Mouse (Mus musculus) forelimb bud, embryonic 11.5 days (tissue): ENCODE data around the gene Cdca8.
"Not testable (repeated sequence)": the region's sequence is repeated elsewhere in the genome, so short reads cannot be mapped to it uniquely, and the experiment has no call there.

Experiments
- DNase-seq: peaks from one replicate; pipeline ENCODE4 v3.0.0-alpha.2; 2012; ENCODE audit warnings: low read depth, low spot score

Gene Cdca8

GRCm38 (mm10) chr4:124939211-124939610, at the start of gene Cdca8:
TSS of gene Cdca8 (minus strand) at chr4:124939311.
- not testable (repeated sequence) for DNase-seq

- DNase-seq = no peak
Measured at GRCm38 (mm10) chr4:124988382-124988781, 49.3 kb upstream of the Cdca8 start.

DNA sequence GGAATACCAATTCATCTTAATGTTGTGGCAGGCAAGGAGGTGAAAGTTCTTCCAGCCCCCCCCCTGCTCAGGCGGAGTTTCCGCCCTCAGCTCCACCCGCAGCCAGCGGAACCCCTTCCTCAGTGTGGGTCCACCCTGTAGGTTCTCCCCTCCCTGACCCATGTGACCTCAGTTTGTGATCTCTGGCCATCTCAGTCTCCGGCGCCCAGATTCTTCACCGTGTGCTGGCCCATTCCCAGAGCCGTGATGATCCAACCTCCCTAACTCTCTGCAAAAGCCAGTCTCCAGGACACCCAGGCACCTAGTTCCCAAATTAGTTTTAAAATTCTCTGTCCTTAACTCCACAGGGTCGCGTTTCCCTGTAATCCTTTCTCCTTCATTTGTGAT, 48.6 kb upstream of the Cdca8 start:
- no peak for DNase-seq

DNA sequence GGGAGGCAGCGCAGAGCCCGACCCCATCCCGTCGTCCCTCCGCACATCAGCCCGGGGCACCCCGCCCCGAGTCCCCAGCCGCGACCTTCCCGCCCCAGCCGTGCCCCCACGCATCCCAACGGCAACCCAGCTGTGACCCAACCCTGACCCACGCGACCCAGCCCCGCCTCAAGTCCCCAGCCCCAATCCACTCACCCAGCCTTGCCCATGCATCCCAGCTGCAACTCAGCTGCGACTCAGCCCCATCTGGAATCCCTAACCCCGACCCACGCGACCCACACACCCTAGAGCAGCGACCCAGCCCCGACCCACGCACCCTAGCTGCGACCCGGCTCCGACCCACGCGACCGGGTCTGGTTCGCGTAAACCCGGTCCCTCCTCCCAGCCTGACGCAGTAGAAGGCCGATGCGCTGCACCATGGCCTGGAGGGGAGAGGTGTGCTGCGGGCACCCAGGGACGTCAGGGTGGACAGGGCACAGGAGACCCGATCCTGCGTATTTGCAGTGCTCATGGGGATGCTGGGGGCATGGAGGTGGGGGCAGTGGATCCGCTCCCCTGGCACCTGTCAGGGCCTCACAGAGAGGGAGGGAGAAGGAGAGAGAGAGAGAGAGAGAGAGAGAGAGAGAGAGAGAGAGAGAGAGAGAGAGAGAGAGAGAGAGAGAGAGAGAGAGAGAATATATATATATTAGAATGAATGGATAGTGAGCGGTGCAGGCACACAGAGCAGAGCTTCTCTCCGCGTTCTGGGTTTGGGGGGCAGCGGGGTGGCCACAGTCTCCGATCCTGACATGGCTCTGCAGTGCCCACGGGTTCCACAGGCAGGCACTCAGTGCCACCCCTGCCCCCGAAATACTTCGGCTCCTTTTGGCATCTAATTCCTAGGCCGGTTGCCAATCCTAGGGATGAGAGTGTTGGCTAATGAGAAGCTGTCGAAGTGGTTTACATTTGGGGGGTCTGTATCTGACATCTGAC, 47.9 kb upstream of the Cdca8 start:
- no peak for DNase-seq

GRCm38 (mm10) chr4:124985671-124986602, 46.8 kb upstream of the Cdca8 start, which contains the start of gene Rspo1:
TSS of gene Rspo1 (plus strand) at chr4:124986430.
- DNase-seq = no peak

GRCm38 (mm10) chr4:124984871-124985670, 46.0 kb upstream of the Cdca8 start:
- DNase-seq = no peak

- DNase-seq = no peak
Measured at GRCm38 (mm10) chr4:124983893-124984526, 44.9 kb upstream of the Cdca8 start.

DNA sequence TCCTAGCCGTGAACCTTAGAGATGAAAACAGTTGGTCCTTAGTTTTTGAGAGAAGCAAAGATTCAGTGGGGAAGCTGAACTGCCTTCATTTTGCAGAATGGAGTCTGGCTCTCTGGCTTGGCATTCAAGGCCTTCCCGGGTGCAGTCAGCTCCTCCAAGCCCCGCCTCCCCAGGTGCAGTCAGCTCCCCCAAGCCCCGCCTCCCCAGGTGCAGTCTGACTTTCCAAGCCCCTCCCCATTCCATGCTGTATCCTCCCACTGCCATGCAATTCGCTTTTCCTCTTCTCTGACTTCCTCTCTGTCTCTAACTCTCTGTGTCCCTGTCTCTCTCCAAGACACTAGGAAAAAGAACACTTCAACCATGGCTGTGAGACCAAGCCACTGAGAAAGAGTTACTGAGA, 39.1 kb upstream of the Cdca8 start:
- DNase-seq = no peak

DNA sequence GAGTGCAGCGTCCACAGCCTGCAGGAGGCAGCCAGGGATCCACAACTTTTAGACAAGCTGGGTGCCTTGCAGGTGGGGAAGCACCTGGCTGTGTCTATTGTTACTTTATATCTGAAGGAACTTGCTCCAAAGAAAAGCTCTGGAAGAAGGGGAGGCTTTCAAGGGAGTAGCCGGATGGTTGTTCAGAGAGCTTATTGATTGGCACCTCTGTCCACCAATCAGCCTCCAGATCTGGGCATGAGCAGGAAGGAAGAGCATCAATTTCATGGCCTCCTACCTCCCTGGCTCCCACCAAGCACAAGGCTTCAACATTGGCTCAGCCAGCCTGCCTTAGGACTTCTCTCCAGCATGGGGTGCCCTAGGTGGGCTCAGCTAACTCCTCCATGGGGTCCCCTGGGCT, 34.2 kb upstream of the Cdca8 start:
- no peak for DNase-seq

DNA sequence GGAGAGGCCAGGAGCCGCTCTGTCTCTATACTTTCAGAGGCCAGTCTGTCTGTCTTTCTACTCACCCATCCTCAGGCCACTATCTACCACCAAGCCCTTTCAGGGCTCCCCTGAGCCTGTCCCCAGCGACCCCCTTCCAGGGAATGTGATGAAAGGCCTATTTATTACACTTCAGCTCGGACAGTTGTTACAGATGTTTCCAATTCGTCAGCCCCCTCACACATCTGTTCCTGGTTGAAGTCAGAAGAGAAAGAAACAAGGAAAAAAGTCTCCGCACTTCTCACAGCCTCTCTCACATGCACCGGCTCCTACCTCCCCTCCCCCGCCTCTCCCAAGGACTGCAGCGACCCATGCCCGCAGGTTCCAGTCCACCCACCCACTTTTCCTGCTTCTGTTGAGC, 33.2 kb upstream of the Cdca8 start:
- DNase-seq = peak; percentile 79

DNA sequence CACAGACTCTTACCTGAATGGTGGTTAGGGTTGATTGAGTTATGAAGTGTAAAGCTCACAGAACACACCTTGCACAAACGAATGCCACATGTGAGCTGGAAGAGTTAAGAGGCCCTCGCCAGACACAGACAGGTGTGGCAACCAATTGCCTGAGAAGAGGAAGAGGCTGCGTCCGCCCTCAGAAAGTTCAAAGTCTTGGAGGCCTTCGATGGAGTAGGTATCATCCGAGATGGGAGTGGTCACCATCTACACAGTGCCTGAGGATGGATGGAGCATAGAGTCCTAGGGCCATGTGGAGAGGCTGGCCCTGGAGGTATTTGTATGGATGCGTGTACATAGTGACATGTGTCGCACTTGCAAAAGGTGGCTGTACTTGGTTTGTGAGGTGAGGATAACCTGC, 32.0 kb upstream of the Cdca8 start:
- no peak for DNase-seq

GRCm38 (mm10) chr4:124970677-124971076, 31.6 kb upstream of the Cdca8 start:
- DNase-seq = no peak

DNA sequence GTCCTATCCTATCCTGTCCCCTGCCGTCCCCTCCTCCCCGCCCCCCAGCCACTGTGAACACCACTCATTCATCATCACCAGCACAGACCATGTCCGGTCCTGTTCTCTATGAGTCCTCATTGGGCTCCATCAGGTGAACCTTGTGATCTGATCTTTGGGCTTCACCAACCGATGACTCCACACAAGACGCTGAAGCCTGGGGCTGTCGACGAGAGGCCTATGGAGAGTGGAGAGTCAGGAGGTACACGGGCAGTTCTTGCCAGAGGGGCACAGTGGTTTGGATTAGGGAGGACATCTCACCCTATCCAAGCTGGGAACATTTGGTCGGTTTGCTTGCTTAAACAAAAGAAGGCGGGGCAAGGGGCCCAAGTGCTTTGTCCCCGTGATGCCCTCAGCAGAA, 31.1 kb upstream of the Cdca8 start:
- no peak for DNase-seq

DNA sequence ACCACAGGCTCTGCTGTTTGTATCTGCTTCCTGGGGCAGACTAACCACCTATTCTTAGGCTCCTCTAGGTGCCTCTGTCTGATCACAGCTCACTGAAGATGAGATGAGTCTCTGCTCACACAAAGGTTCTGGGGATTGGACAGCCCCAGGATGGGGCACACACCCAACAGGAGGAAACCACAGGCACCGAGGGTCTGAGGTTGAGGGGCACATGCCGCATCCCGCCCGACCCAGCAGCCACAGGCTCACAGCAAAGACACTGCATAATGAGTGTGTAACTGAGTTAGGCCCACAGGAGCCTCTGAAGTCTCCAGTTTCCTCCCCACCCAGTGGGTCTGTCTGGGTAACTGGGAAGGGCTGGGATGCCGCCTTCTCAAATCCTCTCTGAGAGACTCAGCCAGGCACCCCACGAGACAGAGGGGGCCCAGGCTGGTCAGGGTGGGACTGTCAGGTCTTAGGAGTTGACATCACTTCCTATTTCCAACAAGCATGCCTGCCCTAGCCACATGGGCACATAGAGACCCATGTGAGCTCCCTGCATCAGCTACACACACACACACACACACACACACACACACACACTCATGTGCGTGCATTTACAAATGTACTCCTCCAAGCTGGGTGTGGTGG, 30.2 kb upstream of the Cdca8 start:
- no peak for DNase-seq

DNA sequence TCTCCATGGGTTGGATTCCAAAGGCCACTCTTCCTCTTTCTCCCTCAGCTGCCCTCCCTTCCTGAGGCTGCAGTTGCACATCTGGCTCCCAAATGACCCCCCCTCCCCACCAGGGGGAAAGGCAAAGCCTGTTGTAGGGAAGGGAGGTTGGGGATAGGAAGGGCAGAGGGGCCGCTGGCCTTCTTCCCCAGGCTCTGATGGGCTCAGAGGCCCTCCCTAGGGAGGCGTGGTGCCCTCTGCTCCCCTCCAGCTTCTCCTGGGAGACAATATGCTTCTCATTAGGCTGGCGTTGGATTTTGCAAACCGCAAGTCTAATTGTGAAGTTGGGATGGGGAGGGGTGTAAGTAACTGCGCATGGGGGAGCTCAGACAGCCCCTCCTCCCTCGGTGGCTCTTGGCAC, 29.6 kb upstream of the Cdca8 start:
- no peak for DNase-seq

DNA sequence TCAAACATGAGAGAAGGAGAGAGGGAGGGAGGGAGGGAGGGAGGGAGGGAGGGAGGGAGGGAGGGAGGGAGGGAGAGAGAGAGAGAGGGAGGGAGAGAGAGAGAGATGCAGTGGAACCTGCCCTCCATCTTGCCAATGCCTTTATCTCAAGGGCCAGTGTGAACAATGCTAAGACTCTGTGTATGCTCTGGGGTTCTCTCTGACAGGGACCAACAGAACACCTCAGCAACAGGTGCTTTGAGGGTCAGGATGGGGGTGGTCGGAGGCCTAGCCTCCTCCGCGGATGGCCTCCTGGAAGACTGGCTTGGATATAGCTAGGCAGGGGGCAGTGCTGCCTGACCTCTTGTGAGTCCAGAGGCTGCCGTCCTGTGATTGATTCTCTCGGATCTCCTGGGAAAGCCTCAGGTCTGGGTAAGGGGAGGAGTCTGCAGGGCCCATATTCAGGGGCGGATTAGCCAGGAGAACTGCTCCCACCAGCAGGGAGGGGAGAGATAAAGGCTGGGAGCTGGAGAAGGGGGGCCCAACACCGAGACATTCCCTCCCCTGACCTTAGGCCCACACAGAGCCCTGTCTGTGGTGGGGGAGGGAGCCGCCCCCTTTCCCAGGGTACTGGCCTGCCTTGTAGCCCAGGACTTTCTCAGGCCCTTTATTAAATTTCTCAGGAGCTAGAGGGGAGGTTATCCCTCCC, 25.9 kb upstream of the Cdca8 start:
- DNase-seq = no peak

GRCm38 (mm10) chr4:124962576-124962975, 23.5 kb upstream of the Cdca8 start:
- no peak for DNase-seq

GRCm38 (mm10) chr4:124960940-124961339, 21.8 kb upstream of the Cdca8 start:
- DNase-seq = no peak

DNA sequence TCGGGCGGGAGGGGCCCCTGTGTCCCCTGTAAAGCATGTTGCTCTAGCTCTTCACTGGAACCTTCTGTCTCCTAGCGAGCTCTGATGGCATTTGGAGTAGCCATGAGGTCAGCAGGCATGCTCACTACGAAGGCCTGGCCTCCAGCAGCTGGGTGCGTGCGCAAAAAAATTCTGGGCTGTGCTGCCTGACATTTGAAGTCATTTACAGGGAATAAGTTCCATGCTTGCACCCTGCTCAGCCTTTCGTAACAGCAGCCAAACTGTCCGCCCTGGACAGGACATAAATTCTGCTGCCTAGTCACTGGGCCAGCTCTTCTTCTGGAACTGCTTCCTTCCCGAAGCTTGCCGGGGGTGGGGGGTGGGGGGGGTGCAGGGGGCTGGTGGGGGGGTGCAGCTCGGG, 20.0 kb upstream of the Cdca8 start:
- no peak for DNase-seq

GRCm38 (mm10) chr4:124957284-124957683, 18.2 kb upstream of the Cdca8 start:
- DNase-seq = no peak
